Mouse (Mus musculus) neural tube, embryonic 10.5 days (tissue): Measurements from ENCODE around the gene Otog.

Experiments used
- DNase-seq: peaks from one replicate; pipeline ENCODE4 v3.0.0-alpha.2; 2017; ENCODE audit warnings: low spot score; ENCODE audit errors: extremely low spot score

The Otog gene

DNA sequence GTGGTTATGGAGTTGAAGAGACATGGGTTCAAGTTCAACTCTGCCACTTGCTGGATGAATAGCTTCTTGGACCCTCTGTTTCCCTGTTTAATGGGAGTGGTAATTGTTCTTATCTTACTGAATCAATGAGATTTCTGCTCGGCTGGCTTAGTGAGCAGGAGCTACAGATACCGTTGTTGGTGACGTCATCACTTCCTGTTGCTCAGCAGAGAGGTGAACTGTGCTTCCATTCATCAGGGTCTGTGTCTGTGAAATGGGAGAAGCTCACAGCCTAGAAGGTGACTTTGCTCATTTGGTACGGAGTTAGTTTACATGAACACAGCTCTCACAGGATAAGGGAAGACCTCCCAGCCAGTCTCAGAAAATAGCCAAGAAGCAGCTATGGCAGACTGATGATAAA, 113.1 kb downstream of the Otog start:
- no peak for DNase-seq
